Mouse (Mus musculus) midbrain, embryonic 15.5 days (tissue): ENCODE results near the gene Ptbp1. TPM values are rescaled to one million over a fixed set of nuclear protein-coding genes. Genes with fewer than 3 reads are reported as not detected.

Experiments
- ATAC-seq: fragments of 200-750 bp; cut with Nextera tagmentation; replicated peaks from 2 replicates; pipeline ENCODE4 v1.8.0; 2017; ENCODE audit warnings: moderate TSS enrichment
- H3K27ac ChIP-seq: fragments of 300-500 bp; sonication (generic); 2 replicates; pipeline ENCODE4 v1.5.1; 2015; ENCODE audit warnings: mild to moderate bottlenecking, inconsistent platforms
- H3K27me3 ChIP-seq: fragments of 300-500 bp; sonication (generic); replicated peaks from 2 replicates; pipeline ENCODE4 v1.6.1; 2015; ENCODE audit warnings: inconsistent platforms
- H3K36me3 ChIP-seq: fragments of 300-500 bp; sonication (generic); replicated peaks from 2 replicates; pipeline ENCODE4 v1.6.1; 2015; ENCODE audit warnings: inconsistent platforms
- H3K4me1 ChIP-seq: fragments of 300-500 bp; sonication (generic); 2 replicates; pipeline ENCODE4 v1.6.1; 2015; ENCODE audit warnings: inconsistent platforms
- H3K4me2 ChIP-seq: fragments of 300-500 bp; sonication (generic); 2 replicates; pipeline ENCODE4 v1.6.1; 2015; ENCODE audit warnings: inconsistent platforms, mild to moderate bottlenecking, moderate library complexity
- H3K4me3 ChIP-seq: fragments of 300-500 bp; sonication (generic); 2 replicates; pipeline ENCODE4 v1.5.1; 2015; ENCODE audit warnings: mild to moderate bottlenecking, inconsistent platforms
- H3K9ac ChIP-seq: fragments of 300-500 bp; sonication (generic); 2 replicates; pipeline ENCODE4 v1.6.1; 2015; ENCODE audit warnings: mild to moderate bottlenecking, inconsistent platforms
- H3K9me3 ChIP-seq: fragments of 300-500 bp; sonication (generic); 2 replicates; pipeline ENCODE4 v1.6.1; 2016; ENCODE audit warnings: inconsistent platforms
- WGBS: fragments of 180-500 bp; shearing (Covaris S2); methylation state at CpG from one replicate; pipeline ENCODE4 v1.1.7; 2015; ENCODE audit warnings: mixed read lengths; 5-methylcytosine and 5-hydroxymethylcytosine counted together
- polyA plus RNA-seq: library from polyadenylated mRNA; unstranded; fragments of >200 nt; fragmentation: Nextera tagmentation; extraction: Ambion mirVana; gene quantifications from 2 replicates; pipeline ENCODE4 v1.2.1, GENCODE M21; 2015

Gene Ptbp1
- polyA plus RNA-seq, 1 experiment from 2014 or later = 72.7 TPM

DNA sequence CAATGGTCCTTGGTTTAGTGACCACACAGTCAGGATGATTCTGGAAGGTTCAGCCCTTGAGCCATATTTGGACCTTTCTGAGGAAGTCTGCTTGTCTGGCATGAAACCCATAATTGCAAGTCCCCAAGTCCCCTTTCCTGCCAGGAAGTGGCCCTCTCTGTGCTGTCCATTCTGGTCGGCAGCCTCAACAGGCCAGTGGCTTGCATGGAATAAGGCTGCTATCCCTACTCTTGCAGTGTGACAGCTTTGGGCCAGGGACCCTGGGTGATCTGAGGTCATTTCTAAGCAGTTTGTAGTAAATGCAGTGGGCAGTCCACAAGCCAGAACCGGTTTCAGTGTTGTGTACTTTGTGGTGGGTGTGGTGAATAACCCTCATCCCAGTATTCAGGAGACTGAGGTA is 16.1 kb upstream of the Ptbp1 start:
- Histone ChIP-seq H3K4me1 (peaks cover 13% of the 10 kb centered on the region), H3K27me3 (no peaks in the 10 kb centered on the region), H3K4me2 (no peak overlapping the region), H3K27ac (no peak overlapping the region), H3K4me3 (no peak overlapping the region), H3K9ac (no peak overlapping the region), H3K36me3 (no peaks in the 10 kb centered on the region), H3K9me3 (no peaks in the 10 kb centered on the region)
- 71% methylated on average over 2 of the region's 2 CpGs for WGBS
- no peak for ATAC-seq

DNA sequence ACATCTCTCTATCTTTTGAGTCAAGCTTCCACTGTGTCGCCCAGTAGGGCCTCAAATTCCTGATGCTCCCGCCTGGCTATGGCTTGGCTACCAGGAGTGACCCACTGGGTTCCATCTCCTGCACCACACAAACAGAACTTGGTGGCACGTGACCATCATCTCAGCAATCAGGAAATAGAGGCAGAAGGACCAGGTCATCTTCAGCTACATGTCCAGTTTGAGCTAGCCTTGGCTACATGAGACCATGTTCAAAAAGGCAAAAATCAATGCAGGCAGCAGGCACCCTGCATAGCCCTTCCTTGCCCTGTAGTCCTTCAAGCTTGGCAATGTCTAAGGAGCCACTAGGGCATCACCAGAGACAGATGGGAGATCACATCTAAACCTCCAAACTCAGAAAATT is 14.1 kb upstream of the Ptbp1 start:
- Histone ChIP-seq H3K4me2 (no peak overlapping the region), H3K4me1 (peaks cover 17% of the 10 kb centered on the region), H3K27ac (peak overlapping the region; percentile 30; the same call in 1 of the 2 replicates), H3K9me3 (no peaks in the 10 kb centered on the region), H3K9ac (no peak overlapping the region), H3K36me3 (no peaks in the 10 kb centered on the region), H3K27me3 (no peaks in the 10 kb centered on the region), H3K4me3 (no peak overlapping the region)
- no peak for ATAC-seq
- WGBS = 87% methylated on average over 3 of the region's 3 CpGs

DNA sequence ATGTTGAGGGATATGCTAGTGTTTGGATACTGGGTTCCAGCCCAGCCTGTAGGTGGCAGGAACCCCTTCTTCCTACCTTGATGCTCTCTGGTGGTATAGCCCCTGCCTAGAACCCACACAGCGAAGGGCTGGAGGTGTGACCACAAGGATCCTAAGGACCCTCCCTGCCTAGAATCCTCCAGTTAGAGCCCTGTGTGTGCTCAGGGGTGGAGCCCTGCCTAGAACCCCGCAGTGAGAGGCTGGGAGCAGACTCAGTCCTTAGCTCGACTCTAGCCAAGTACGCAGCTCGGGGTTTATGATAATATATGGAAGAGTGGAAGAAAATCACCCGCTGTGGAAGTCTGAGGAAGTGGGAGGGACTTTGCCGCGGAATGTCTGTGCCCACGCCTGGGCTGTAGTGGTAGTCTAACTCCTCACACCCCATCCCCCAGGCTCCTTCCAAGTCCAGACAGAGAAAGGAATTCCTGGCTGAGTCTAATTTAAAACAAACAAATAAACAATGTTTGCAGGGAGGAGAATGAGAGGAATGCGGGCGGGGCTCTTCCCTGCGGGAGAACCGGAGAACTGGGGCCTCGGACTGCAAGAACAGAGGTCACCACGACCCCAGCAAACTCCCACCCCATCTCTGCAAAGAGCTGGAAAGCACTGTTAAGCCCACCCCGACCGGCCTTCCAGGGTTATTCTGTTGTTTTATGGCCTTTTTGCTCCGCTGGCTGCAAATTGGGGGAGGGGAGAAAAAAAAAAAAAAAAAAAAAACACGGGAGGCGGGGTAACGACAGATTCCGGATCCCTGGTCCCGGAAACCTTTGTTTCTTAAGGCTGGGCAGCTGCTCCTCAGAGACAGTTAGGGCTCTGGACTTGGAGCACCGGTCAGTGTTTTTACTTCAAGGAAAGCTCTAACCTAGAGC is 13.3 kb upstream of the Ptbp1 start:
- peak; percentile 77 for ATAC-seq
- H3K4me2 ChIP-seq = peak overlapping the region; percentile 54
- no peaks in the 10 kb centered on the region for H3K36me3 ChIP-seq
- no peaks in the 10 kb centered on the region for H3K9me3 ChIP-seq
- peak overlapping the region; percentile 30 for H3K4me3 ChIP-seq
- H3K4me1 ChIP-seq = peaks cover 17% of the 10 kb centered on the region
- H3K27me3 ChIP-seq = no peaks in the 10 kb centered on the region
- under 1% methylated on average over 24 of the region's 24 CpGs for WGBS
- H3K27ac ChIP-seq = peak overlapping the region; percentile 30
- no peak overlapping the region; the same call in 1 of the 2 replicates for H3K9ac ChIP-seq

DNA sequence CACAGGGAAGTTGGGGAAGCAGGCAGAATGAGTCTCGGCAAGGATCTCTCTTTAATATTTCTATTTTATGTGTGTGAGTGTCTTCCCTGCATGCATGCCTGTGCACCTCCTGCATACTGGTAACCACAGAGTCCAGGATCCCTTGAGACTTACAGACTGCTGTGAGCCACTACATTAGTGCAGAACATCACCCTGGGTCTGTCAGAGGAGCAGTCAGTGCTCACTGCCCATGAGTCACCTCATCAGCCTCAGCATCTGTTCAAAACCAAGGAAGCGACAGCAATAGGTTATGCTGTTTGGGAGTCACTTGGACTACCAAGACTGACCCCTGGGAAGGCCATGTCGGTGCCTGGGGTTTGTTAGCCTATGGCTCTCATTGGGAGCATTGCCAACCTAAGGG is 11.9 kb upstream of the Ptbp1 start:
- H3K4me1 ChIP-seq = peaks cover 17% of the 10 kb centered on the region
- H3K27ac ChIP-seq = no peak overlapping the region
- no peak for ATAC-seq
- 75% methylated on average over 3 of the region's 3 CpGs for WGBS
- no peaks in the 10 kb centered on the region for H3K27me3 ChIP-seq
- H3K4me3 ChIP-seq = no peak overlapping the region
- no peak overlapping the region for H3K9ac ChIP-seq
- H3K4me2 ChIP-seq = no peak overlapping the region
- H3K36me3 ChIP-seq = no peaks in the 10 kb centered on the region
- H3K9me3 ChIP-seq = no peaks in the 10 kb centered on the region

DNA sequence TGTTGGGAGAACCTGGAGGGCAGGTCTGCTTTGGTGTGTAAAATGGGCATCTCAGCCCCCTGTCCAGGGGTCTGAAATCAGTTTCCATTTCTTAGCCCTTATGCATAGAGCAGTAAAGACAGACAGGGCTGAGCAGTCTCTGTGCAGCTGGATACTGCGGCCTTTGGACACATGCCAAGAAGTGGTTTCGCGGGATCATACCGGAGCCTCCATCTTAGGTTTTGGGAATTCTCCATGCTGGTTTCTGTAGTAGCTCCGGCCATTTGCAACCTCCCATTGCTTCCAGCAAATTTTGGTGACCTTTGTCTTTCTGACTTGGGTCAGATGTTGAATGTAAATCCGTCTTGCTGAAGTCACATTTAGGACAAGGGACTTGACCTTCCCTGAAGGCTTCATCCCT is 10.8 kb upstream of the Ptbp1 start:
- peaks cover 17% of the 10 kb centered on the region for H3K4me1 ChIP-seq
- 46% methylated on average over 6 of the region's 6 CpGs for WGBS
- no peak overlapping the region for H3K4me3 ChIP-seq
- no peaks in the 10 kb centered on the region for H3K9me3 ChIP-seq
- no peak overlapping the region for H3K4me2 ChIP-seq
- ATAC-seq = no peak
- H3K27ac ChIP-seq = no peak overlapping the region; the same call in 1 of the 2 replicates
- no peaks in the 10 kb centered on the region for H3K27me3 ChIP-seq
- H3K36me3 ChIP-seq = no peaks in the 10 kb centered on the region
- no peak overlapping the region for H3K9ac ChIP-seq

DNA sequence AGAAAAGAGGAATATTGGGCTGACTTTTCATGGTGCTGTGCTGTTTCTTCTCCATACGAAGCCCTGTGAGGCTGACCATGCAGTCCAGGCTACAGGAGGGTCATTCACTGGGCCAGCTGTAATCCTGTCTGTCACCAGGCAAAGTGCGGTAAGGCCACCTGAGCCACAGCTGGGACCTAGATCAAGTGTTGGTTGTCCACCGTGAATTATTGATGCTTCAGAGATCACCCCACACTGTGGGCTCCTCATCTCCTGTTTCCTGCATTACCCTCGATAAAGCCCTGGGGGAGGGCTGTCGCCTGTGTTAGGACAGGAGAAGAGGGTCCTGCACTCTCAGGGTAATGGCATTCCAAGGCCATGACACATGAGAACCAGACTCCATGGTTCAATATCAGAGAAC is 7.7 kb upstream of the Ptbp1 start:
- Histone ChIP-seq H3K9me3 (no peaks in the 10 kb centered on the region), H3K4me1 (peaks cover 13% of the 10 kb centered on the region), H3K27me3 (no peaks in the 10 kb centered on the region), H3K4me3 (no peak overlapping the region), H3K27ac (no peak overlapping the region), H3K4me2 (no peak overlapping the region), H3K9ac (no peak overlapping the region), H3K36me3 (no peaks in the 10 kb centered on the region)
- WGBS = 69% methylated on average over 5 of the region's 5 CpGs
- ATAC-seq = no peak

DNA sequence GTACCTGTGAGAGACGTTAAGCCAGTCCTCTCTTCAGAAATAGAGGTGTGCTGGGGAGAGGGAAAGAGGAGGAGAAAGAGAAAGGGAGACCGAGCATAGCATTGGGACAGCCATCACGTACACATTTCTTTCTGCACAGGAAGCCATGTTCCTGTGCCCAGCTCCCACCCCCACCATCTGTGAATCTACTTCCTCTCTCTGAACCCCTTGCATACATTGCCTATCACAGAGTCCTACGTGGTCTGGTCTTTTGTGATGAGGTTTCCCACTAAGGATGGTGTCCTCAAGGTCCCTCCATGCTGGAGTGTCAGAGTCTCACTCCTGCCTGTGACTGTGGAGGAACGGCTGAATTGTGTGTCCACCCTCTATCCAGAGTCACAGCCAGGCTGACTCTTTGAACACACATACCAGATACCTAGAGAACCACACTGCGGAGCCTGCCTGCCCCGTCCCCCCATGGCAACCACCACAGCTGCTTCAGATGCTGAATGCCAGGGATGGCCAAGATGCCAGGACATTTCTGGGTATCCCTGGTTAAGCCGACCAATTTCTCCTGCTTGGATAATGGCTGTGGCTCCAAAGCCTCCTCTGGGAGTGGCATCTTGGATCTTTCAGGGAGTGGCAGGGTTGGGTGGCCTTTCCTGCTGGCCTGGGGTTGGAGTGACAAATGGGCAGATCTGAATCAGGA is 4.1 kb upstream of the Ptbp1 start:
- 86% methylated on average over 8 of the region's 8 CpGs for WGBS
- peaks cover 24% of the 10 kb centered on the region for H3K4me1 ChIP-seq
- no peak overlapping the region for H3K9ac ChIP-seq
- no peaks in the 10 kb centered on the region for H3K9me3 ChIP-seq
- H3K36me3 ChIP-seq = no peaks in the 10 kb centered on the region
- no peak for ATAC-seq
- H3K4me2 ChIP-seq = no peak overlapping the region
- no peak overlapping the region for H3K4me3 ChIP-seq
- no peak overlapping the region for H3K27ac ChIP-seq
- H3K27me3 ChIP-seq = no peaks in the 10 kb centered on the region

DNA sequence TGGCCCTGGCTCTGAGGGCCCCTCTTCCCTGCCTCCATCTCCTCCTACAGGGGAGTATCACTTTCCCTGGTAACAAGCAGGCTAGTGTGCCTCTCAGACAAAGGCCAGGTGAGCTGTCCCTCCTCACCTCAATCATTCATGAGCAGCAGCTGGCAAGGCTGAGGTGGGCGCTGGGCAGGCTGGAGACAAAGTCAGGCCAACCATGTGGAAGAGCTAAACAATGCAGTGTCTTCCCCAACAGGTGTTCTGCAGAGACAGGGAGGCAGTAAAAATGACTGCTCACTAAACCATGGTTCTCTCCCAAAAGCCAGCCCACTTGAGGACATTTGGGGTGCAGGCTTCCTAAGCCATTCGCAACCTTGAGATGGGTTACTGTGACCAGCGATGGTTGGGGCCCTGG is 2.6 kb upstream of the Ptbp1 start:
- H3K9ac ChIP-seq = 0 out of 2 replicates have a peak overlapping the region, but pooled peaks have one; percentile 4
- ATAC-seq = no peak
- no peak overlapping the region for H3K4me3 ChIP-seq
- WGBS = 88% methylated on average over 3 of the region's 3 CpGs
- H3K9me3 ChIP-seq = no peaks in the 10 kb centered on the region
- no peaks in the 10 kb centered on the region for H3K36me3 ChIP-seq
- H3K4me1 ChIP-seq = peaks cover 39% of the 10 kb centered on the region
- no peaks in the 10 kb centered on the region for H3K27me3 ChIP-seq
- H3K4me2 ChIP-seq = no peak overlapping the region
- H3K27ac ChIP-seq = peak overlapping the region; percentile 99

DNA sequence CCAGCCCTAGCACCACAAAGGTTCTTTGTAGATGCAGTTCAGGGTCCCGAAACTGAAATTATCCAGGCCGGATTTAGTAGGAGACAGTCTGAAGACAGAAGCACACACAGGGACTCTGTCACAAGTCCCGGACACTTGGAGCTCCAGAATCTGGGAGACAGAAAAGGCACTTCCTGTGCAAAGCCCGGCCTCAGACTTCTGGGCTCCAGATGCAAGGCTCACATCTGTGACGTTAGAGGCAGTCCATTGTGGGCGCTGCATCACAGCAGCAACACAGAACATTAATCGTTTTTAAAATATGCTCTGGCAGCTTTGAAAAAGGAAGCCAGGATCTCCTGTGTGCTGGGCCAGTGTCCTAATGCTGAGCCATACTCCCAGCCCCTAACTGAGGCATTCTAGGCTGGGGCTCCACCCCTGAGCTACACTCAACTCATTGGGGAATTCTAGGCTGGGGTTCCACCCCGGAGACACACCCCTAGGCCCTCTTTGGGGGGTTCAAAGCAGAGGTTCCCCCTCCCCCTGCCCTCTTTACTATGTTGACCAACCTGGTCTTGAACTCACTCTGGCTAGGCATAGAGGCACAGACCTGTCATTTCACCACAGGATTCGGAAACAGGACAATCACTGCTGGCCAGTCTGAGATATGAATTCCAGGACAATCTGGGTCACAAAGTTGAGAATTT is 2.0 kb upstream of the Ptbp1 start:
- no peaks in the 10 kb centered on the region for H3K36me3 ChIP-seq
- no peak for ATAC-seq
- peak overlapping the region; percentile 99 for H3K27ac ChIP-seq
- H3K9ac ChIP-seq = peak overlapping the region; percentile 66
- peaks cover 45% of the 10 kb centered on the region for H3K4me1 ChIP-seq
- 57% methylated on average over 9 of the region's 9 CpGs for WGBS
- no peaks in the 10 kb centered on the region for H3K27me3 ChIP-seq
- H3K9me3 ChIP-seq = no peaks in the 10 kb centered on the region
- H3K4me3 ChIP-seq = peak overlapping the region; percentile 91; the same call in 1 of the 2 replicates
- H3K4me2 ChIP-seq = peak overlapping the region; percentile 76

DNA sequence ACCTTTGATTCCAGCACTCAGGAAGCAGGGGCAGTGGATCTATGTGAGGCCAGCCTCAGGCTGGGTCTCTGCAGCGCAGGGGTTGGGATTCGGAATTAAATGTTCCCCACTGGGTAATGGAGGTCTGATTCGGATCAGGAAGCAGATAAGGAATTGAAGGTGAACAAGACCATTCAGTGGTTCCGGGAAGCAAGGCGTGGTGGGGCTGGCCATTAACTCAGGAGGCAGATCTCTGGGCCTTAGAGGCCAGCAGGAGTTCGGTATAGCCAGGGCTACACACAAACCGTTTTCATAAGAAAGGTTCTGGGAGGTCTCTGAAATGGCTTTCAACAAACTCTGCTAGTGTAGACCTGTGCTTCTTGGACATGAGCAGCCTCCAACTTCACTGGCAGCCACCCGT is 1.4 kb upstream of the Ptbp1 start:
- H3K27ac ChIP-seq = peak overlapping the region; percentile 99
- peak overlapping the region; percentile 76 for H3K4me2 ChIP-seq
- H3K27me3 ChIP-seq = no peaks in the 10 kb centered on the region
- 14% methylated on average over 8 of the region's 8 CpGs for WGBS
- peak overlapping the region; percentile 66 for H3K9ac ChIP-seq
- ATAC-seq = no peak
- H3K4me3 ChIP-seq = peak overlapping the region; percentile 91
- no peaks in the 10 kb centered on the region for H3K9me3 ChIP-seq
- no peaks in the 10 kb centered on the region for H3K36me3 ChIP-seq
- H3K4me1 ChIP-seq = peaks cover 50% of the 10 kb centered on the region

DNA sequence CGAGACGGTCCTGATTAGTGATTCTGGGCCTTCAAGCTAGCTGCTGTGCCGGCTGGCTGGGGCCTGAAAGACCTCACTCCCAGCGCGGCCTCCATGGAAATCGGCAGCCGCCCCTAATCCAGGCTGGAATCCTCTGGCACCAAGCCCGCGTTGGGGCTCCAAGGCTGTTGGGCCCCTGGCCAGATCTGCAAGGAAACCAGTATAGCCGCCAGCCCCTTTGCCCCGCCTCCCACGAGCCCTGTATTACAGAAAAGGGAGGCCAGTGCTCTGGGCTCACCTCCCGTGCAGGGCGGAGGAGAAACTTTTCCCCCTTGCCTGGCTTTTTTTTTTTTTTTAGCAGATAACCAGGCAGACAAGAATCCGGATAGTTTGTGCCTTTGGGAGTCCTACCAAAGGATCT is 835 bp upstream of the Ptbp1 start:
- Histone ChIP-seq H3K9me3 (no peaks in the 10 kb centered on the region), H3K36me3 (no peaks in the 10 kb centered on the region), H3K27me3 (no peaks in the 10 kb centered on the region), H3K4me1 (peaks cover 56% of the 10 kb centered on the region), H3K4me3 (peak overlapping the region; percentile 91), H3K4me2 (peak overlapping the region; percentile 76), H3K27ac (peak overlapping the region; percentile 99), H3K9ac (peak overlapping the region; percentile 66)
- ATAC-seq = peak; percentile 26; the same call in 1 of the 2 replicates
- 0% methylated on average over 15 of the region's 15 CpGs for WGBS
